Mouse (Mus musculus): ENCODE measurements around the gene Tmem108. TPM values are rescaled to one million over a fixed set of nuclear protein-coding genes. Genes with fewer than 3 reads are reported as not detected.

Gene Tmem108
- total RNA-seq, 2 experiments from 2014 or later: not detected

DNA sequence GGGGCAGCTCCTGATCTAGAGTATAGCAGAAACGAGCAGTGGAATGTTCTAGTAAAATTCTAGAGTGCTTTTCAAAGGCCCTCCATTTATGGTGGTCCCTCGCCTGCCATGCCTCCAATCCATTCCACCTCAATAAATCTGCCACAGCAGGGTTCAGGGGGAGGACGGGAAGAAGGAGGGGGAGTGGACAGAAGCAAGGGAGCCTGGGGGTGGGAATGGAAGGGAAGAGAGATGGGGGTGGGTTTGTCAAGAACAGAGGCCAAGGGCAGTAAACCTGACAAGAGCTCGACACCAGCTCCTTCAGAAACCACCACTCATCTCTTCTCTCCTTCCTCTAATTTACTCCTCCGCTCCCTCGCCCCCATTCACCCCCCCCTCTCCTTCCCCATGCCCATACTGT, 238.6 kb downstream of the Tmem108 start:
- no peak for ATAC-seq (replicated peaks; ENCODE audit: low FRiP score, poor library complexity, severe bottlenecking)

DNA sequence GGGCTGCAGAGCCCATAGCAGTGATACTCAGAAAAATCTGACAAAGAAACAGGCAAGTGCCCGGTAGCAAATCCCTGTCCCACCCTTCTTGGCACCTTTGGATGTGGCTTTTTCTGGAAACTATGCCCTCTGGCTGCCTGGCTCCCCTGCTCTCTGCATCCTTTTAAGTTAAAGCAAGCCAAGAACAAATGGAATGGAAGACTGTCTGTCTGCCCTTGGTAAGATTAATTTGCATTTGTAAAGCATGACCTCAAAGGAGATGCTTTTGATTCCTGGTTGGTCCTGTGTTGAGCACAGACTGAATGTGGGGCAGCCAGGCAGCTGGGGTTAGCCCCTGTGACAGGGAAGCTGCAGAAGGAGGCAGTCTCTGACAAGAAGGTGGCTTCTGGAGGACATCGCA, 247.8 kb downstream of the Tmem108 start:
- ATAC-seq (replicated peaks; ENCODE audit: low FRiP score, poor library complexity, severe bottlenecking): no peak

- no peak for ATAC-seq (replicated peaks; ENCODE audit: low FRiP score, poor library complexity, severe bottlenecking)
Measured at GRCm38 (mm10) chr9:103512257-103512656, 249.4 kb downstream of the Tmem108 start.

- ATAC-seq (replicated peaks; ENCODE audit: low FRiP score, poor library complexity, severe bottlenecking): no peak
Measured at GRCm38 (mm10) chr9:103506968-103507584, 254.6 kb downstream of the Tmem108 start.

- no peak for ATAC-seq (replicated peaks; ENCODE audit: low FRiP score, poor library complexity, severe bottlenecking)
Measured at GRCm38 (mm10) chr9:103505067-103505466, 256.6 kb downstream of the Tmem108 start.

- no peak for ATAC-seq (replicated peaks; ENCODE audit: low FRiP score, poor library complexity, severe bottlenecking)
Measured at GRCm38 (mm10) chr9:103504646-103505045, 257.0 kb downstream of the Tmem108 start.

DNA sequence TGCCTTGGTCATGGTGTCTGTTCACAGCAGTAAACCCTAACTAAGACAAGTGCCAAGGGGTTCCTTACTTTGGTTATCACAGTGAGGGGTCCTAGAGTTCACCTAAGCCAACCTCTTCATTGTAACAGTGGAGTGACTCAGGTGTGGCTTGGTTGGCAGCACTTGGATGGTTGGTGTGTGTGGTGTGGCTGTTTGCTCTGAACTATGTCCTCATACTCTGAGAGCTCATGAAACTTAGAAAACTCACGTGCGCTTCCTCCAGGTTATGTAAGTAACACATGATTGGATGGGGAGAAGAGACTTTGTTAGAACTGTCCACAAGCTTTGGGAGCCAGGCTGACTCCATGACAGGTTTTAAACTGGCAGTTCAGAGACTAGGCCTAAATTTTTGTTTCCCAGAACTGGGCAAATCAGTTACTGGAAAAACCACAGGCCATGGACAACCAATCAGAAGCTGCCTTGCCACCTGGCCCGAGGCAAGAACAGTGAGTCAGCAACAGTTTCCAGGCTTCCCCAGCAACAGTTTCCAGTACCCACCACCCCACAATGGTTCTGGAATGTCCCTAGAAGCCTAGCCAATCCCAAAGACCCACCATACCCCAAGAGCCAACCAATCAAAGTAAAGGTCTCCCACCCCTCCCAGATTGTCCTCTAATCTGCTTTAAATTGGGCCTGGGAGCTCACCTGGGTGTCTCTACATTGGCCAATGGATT, 257.9 kb downstream of the Tmem108 start:
- ATAC-seq (replicated peaks; ENCODE audit: low FRiP score, poor library complexity, severe bottlenecking): no peak

DNA sequence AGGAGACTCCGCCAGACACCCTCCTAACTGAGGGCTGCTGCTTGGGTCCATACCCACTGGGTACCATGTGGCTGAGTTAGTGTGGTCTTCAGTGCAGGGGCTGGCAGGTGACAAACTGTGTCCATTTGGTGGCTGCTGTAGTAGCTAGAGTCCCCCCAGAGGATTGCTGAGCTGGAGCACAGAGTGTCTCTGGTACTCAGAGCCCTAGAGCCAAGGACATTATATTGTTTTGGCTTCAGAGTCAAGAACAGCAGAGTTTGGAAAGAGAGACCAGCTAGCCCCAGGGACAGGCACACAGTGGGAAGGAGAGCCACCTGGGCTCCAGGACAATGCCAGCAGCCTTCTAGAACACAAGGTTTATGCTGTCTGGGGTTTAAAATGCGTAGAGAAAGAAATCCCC, 259.0 kb downstream of the Tmem108 start:
- no peak for ATAC-seq (replicated peaks; ENCODE audit: low FRiP score, poor library complexity, severe bottlenecking)

DNA sequence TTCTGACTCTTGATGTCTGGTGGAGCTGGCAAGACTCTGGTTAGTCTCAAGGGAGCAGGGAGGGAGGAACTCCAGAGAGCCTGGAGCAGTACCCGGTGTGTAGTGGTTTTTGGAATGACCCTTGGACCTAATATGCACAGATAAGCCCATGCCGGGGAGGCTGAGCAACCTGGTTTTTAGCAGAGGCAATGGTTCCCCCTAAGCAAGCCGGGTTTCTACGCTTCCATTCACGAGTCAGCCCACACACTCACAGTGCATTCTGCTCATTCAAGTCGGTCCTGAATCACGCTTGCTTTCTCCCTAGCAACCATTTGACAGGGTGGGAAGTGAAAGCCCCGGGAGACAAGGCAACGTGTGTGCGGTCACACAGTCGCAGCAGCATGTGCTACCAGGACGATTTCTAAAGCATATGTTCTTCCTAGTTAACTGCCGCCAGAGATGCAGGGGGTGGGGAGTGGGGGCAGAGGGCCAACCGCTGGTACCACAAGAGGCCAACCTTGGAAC, 259.7 kb downstream of the Tmem108 start:
- no peak for ATAC-seq (replicated peaks; ENCODE audit: low FRiP score, poor library complexity, severe bottlenecking)

DNA sequence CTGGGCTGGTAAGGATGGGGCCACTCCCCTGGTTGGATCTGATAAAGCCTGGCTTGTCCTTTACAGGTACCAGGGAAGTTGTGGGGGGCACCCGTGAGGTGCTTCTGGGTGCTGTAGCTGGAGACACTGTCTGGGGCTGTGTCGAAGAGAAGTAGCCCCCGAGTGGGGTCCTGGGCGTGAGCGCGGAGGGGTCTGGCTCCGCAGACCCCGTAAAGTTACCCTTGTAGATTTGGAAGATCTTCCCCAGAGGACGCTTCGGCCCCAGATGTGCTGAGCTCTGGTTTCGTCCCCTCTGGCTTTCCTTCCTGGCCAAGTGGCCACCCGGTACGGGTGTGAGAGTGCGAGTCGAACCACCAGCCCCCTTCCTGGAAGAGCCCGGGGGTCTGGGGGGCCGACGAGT, 262.3 kb downstream of the Tmem108 start:
- no peak for ATAC-seq (replicated peaks; ENCODE audit: low FRiP score, poor library complexity, severe bottlenecking)

- no peak for ATAC-seq (replicated peaks; ENCODE audit: low FRiP score, poor library complexity, severe bottlenecking)
Measured at GRCm38 (mm10) chr9:103498699-103499098, 262.9 kb downstream of the Tmem108 start.

- ATAC-seq (replicated peaks; ENCODE audit: low FRiP score, poor library complexity, severe bottlenecking): no peak
Measured at GRCm38 (mm10) chr9:103495391-103495790, 266.2 kb downstream of the Tmem108 start.

DNA sequence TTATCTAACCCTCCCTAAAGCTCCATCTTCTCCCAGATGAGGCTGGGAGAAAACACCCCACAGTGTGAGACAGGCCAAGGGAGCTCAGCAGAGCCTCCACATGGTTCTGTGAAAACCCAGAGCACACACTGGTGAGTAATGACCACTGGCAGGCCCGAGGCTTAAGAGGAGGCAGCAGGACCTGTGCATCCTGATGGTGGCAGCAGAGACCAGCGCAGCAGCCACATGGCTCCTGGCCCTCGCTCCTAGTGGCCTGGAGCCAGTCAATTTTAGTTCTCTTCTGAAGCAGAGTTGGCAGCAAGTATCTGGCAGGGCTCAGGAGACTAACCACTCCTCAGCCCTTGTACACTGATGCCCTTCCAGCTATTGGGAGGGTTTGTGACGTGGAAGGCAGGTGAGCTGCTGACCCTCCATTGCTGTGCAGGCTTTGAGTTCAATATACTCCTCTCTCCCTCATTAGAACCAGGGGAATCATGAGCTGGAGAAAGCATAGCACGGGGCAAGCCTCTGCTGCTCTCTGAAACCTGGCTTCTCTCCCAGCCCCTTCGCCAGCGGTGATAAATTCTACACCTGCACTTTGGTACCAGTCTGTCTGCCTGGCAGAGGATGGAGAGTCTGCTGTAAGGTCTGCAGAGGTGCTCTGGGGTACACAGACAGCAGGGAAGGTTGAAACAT, 267.2 kb downstream of the Tmem108 start:
- no peak for ATAC-seq (replicated peaks; ENCODE audit: low FRiP score, poor library complexity, severe bottlenecking)

DNA sequence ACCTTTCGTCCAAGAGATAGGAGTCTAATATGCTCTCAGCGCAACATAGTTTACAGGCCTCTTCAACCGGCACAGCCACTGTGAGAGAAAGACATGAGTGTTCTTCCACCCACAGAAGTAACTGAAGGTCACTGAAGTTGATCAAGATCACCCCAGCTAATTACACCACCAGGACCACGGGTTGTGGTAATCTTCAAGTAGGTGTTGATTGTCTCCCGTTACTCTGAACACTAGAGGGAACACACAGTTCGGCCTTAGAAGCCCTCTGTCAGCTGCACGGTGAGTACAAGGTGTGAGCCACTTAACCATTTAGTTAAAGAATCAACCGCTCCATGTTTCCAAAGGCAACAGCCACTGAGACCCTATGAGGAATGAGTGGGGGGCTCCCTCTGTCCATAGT, 269.7 kb downstream of the Tmem108 start:
- ATAC-seq (replicated peaks; ENCODE audit: low FRiP score, poor library complexity, severe bottlenecking): no peak

GRCm38 (mm10) chr9:103490439-103490838, 271.2 kb downstream of the Tmem108 start:
- ATAC-seq (replicated peaks; ENCODE audit: low FRiP score, poor library complexity, severe bottlenecking): peak; percentile 76

DNA sequence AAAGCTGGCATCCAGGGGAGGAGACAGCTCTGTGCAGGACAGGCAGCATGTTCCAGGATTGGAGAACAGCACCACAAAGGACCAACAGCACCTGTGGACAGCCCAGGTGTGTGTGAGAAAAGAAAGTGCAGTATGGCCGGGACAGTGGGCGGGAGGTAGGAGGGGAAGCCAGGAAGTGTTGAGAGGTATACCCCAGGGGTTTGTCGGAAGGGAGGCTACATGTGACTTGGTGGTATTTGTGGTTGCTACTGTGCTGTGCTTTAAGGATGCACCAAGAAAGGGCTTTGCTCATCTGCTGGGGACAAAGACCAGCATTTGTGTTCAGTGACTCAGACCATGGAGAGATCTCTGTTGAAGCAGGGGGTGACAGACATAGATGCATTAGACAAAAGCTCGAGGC, 271.8 kb downstream of the Tmem108 start:
- ATAC-seq (replicated peaks; ENCODE audit: low FRiP score, poor library complexity, severe bottlenecking): no peak

GRCm38 (mm10) chr9:103489096-103489495, 272.5 kb downstream of the Tmem108 start:
- ATAC-seq (replicated peaks; ENCODE audit: low FRiP score, poor library complexity, severe bottlenecking): no peak

DNA sequence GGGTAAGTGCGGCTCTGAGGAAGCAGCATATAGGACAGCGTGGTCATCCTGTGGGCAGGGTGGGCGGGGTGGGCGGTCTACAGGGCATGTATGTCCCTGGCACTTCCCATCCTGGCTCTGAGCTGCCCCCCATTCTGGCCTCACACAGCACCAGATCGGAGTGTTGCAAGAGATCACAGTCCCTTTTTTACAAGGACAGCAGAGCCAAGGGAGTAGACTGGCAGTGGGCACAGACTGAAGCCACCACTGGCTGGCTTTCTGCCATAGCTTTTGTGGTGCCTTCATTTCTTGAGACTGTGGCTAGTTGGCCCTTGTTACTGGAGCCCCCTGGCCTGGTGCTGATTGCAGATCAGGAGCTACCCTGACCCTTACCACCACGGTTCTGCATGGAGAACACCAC, 275.4 kb downstream of the Tmem108 start:
- ATAC-seq (replicated peaks; ENCODE audit: low FRiP score, poor library complexity, severe bottlenecking): no peak

- no peak for ATAC-seq (replicated peaks; ENCODE audit: low FRiP score, poor library complexity, severe bottlenecking)
Measured at GRCm38 (mm10) chr9:103485606-103486005, 276.0 kb downstream of the Tmem108 start.

- ATAC-seq (replicated peaks; ENCODE audit: low FRiP score, poor library complexity, severe bottlenecking): no peak
Measured at GRCm38 (mm10) chr9:103480603-103481220, 280.9 kb downstream of the Tmem108 start.
